Mouse (Mus musculus) cerebellum, adult 11-12 months (tissue): ENCODE measurements around the gene 4930522H14Rik.

ENCODE experiments used
- DNase-seq: peaks from one replicate; pipeline ENCODE4 v3.0.0; 2022

The 4930522H14Rik gene

DNA sequence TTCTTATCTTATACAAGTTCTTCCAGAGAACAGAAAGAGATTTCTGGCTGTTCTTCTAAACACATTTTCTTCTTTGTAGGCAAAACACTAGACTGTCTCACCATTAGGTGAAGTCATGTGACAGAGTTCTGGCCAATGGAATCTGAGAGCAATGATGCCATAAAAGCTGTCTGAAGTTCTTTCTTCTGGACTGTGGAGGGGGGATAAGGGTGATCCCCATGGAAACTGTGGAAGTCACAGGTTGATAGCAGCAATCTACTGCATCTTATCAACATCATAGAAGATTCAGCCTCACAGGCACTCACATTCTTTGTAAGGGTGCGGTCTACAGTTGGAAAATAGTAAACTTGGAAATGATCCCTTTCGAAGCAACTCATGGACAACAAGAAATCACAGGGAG, at the start of gene 4930522H14Rik:
4930522H14Rik (minus strand) TSS at position 187 of the 400 bp plus-strand sequence.
- DNase-seq: no peak

DNA sequence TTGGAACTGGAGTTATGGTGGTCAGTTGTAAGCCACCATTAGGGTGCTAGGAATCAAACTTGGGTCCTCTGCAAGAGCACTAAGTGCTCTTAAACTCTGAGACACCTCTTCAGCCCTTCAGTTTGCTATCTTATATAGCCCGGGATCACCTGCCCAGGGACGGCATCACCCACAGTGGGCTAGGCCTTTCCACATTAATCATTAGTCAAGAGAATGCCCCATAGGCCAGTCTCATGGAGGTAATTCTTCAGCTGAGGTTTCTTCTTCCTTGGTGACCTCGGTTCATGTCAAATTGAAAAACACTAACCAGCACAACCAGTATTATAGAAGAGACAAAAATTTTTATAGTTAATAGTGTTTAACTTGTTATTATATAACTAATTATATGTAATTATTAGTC, 47.3 kb upstream of the 4930522H14Rik start:
- DNase-seq: no peak

DNA sequence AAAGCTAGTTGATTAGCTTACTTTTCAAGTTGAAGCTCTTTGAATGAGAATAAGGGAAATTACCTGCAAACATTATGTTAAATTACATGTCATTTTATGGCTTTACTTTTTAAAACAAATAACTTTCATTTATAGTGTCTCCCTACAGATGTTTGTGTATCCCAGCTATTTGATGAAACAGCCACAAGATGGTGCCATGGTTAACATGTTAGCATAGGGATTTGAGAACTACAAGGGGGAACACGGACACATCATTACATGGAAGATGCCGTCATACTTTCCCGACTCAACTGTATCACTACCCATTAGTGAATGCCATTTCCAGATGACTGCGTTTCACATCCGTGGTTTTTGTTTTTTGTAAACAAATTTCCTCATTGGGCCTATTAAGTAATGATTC, 45.8 kb upstream of the 4930522H14Rik start:
- no peak for DNase-seq

DNA sequence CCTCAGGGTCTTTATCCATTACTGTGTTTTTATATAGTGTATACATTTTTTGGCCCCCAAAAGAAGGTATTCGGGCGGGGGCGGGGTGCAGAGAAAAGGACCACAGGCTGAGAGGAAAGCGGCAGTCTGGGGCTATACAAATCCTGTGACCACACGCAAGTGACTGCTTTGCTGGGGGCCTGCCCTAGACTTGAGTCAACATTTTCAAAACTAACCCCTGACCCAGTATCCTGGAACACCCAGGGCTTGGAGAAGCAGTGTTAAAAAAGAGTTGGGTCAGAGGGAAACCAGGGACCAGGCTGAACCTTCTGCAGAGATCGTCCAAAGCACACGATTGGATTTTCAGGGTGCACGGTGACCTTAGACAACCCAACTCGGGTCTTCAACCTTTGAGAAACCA, 43.7 kb upstream of the 4930522H14Rik start:
- DNase-seq: no peak

DNA sequence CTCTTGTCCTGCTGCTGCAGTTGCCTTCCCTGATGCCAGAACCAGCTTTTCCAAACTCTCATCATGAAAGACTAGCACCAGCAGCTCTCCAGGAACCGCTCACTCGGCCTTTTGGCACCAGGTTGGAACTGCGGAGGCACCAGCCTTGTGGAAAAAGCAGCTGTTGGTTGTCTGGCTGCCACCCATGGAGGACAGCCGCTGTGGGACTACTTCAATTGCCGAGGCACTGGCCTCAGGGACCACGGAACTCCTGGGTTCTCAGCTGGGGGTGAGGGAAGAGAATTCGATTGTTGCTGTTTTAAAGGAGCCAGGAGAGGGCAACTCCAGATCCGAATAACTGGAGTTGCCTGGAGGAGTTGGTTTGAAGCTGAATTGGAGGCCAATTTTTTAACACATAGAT, 43.2 kb upstream of the 4930522H14Rik start:
- no peak for DNase-seq

DNA sequence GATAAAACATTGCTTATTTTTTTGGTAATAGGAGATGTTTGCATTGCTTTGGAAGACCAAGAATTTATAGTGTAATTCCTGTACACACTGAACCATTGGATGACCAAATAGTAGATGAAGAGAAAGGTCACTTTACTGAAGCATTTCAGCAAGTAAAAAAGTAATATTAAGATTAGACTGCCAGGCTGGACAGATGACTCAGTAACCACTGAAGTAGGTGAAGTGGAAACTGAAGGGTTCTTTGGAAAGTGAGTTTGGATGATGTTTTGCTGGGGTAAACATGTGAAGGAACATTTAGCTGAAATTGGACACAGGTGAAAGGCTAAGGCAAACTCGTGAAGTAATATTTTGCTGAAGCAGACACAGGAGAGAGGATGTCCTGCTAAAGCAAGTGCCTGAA, 41.5 kb upstream of the 4930522H14Rik start:
- no peak for DNase-seq

DNA sequence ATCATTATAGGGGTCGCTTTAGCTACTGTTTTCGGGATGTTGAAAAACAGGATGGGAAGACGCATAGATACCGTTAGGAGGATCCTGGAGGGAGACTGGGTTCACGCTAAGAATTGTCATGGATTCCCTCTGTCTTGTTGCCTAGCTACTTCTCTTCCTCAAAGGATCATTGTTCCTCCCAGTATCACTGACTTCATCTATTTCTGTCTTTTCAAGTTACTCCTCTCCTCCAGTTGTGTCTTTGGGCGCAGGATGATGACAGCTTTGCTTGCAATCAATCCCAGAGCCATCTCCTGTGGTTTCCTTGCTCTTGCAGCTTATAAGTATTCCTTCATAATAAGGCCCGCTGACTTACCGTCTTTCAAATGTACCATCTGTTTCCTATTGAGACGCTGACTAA, 38.3 kb upstream of the 4930522H14Rik start:
- DNase-seq: no peak

DNA sequence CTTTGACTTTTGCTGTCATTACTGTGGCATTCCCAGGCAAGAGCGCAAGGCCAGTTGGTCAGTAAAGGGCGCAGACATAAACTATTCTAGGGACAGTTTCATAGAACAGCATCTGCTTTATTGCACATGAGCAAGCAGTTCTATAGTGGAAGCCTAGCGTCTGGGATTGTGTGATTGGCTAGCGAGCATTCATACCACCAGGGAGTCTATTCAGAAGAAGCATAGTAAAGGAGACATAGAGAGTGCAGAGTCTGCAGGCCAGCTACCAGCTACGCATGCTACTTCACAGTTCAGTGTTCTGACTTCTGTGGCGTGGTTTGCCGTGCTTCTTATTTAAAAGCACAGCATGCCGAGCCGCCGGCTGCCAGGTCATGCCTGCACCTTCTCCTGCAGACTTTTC, 37.9 kb upstream of the 4930522H14Rik start:
- no peak for DNase-seq

DNA sequence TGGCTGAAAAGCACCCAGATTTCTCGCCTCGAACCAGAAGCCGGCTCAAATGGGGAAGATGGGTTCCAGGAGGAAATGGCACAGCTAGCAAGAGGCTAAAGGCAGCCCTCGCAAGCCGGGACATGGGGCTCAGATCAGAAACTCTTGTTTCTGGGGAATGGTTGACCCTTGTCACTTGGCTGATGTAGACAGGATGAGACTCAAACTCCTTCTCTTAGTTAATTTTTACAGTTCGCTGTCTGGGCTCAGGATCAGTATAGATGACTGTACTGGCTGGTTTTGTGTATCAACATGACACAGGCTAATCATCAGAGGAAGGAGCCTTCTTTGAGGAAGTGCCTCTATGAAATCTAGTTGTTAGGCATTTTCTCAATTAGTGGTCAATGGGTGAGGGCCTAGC, 33.6 kb upstream of the 4930522H14Rik start:
- DNase-seq: no peak

DNA sequence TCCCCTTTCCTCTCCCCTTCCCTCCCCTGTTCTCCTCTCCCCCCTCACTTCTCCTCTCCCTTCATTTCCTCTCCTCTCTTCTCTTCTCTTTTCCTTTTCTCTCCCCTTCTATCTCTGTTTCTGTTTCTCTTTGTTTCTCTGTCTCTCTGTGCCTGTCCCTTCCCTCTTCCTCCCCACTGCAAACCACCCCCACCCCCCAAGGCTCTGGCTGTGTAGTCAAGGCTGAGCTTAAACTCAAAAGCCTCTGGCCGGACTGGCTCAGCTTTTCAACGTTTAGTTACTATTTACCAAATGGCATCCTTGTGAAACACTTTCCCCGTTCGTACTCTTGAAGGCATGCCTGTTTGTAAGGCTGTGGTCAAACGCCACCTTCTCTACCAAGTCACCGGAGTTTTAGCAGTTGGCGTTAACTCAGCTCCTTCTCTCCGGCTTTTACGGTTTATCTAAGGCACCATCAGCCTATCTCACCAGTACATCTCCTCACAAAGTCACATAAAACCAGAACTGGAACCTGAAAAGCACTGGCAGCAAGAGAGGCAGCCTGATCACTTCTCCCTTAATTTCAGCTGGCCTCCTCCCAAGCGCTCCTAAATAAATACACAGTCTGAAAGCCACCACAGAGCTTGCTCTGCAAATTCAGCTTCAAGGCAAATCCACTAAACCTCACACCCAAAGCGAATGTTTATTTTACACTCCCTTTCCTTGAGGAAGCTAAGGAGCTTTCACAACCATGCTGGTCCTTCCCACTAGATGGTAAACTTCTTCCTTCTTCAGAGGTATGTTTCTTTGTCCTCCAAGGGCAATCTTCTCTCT, 19.4 kb upstream of the 4930522H14Rik start:
- no peak for DNase-seq

DNA sequence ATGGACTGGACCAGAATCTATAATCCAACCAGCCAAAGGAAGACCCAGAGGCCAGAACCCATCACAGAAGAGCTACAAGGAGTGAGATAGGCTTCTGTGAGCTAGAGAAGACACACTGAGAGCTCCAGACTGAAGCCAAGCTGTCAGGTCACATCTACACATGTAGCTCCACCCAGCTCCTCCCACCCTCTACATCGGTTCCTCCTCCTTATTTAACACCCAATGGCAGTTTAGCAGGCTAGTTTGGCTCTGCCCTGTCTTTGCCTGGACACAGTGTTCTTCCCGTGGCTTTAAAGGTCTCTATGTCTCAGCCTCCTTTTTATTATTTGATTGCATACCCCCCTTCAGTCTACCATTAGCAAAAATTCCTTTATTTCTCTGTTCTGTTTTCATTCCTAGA, 16.2 kb upstream of the 4930522H14Rik start:
- no peak for DNase-seq

DNA sequence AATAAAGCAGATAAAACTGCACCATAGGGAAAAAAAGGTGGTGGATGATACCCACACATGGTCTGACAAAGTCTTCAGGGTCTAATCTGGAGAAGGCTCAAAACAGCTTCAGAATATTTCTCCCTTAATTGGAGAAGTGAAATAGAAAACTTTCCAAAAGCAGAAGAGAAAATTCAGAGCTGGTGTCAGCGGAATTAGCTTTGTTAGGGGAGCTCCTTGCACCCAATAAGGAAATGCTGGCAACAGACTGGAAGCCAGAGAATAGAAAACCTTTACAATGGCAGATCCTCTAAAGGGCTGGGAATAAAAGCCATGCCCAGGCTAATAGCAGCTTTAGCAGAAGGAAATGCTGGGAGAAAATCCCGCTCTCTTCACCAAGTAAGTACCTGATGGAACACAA, 15.4 kb upstream of the 4930522H14Rik start:
- no peak for DNase-seq

DNA sequence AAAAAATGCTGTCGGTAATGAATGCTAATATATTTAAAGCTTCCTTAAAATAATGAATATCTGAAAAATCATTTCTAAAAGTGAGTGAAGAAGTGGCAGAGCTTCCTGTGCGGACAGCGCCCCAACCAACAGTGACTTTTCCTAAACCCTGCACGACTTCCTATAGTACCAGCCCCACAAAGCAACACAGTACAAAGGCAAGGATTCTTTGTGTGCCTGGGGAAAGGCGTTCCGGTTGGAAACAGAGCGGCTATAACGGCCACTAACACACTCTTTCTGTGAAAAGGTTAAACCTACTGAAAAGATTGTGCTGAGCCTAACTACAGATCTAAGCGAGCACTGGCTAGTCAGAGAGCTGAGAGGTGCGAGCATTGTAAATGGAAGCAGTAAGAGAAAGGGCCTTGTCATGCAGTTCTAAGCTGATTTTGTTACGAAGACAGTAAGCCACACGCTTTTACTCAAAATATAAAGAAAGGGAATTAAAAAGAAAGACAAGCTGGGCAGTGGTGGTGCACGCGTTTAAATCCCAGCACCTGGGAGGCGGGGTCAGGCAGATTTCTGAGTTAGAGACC, 766 bp downstream of the 4930522H14Rik start:
- DNase-seq: no peak

DNA sequence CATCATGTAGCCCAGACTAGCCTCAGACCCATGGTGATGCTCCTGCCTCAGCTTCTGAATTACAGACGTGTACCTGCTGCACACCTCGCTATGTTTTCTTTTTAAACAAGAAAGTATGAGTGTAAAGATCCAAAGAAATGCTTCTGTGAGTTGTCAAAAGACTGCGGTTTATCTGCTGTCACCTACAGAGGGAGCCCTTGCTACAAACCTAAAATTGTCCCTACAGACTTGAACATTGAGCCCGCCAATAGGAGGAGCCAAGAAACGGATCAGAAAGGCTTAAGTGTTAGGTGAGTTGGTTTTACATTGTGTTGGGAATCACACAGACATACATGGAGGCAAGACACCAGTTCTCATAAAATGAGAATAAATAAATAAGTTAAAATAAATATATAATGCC, 26.2 kb downstream of the 4930522H14Rik start:
- DNase-seq: peak; percentile 27

DNA sequence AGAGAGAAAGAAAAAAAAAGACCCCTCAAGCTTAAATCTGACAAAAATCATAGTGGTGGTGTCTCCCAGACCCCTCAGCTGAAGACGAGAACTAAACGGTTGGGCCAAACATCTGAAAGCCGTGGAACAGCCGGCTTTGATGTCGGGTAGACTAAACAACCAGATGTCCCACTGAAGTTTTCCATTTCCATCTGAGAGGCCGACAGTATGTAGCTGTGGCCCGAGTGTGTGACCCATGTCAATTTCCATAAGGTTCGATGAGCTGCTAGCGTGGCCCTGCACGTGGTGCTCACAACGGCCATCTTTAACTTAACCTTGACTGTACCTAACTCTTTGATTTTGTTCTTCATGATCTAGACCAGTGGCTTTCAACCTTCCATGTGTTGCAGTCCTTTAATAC, 32.6 kb downstream of the 4930522H14Rik start:
- DNase-seq: no peak

DNA sequence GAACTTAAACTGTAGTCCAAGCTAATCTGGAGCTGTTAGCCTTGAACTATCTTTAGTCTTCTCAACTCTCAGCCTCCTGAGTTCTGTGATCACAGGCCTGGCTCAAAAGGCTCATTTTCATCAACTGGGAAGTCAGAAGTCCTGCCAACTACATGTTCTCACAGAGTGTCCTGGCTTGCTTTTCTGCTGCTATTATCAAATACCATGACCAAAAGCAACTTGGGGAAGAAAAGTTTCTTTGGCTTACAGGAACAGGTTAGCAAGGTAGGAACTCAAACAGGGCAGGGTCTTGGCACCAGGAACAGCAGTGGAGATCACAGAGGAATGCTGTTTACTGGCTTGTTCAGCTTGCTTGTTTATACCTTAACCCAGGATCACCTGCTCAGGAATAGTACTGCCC, 37.5 kb downstream of the 4930522H14Rik start:
- DNase-seq: no peak

DNA sequence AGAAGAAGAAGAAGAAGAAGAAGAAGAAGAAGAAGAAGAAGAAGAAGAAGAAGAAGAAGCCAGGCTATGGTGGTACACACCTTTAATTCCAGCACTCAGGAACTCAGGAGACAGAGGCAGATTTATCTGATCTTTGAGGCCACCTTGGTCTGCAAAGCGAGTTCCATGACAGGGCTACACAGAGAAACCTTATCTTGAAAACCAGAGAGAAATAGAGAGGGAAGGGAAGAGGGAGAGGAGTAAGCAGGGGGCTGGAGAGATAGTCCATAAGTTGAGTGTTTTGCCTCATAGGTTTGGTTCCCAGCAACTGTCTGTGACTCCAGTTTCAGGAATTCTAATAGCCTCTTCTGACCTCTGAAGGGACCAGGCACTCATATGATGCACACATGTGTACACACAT, 42.3 kb downstream of the 4930522H14Rik start:
- DNase-seq: no peak

DNA sequence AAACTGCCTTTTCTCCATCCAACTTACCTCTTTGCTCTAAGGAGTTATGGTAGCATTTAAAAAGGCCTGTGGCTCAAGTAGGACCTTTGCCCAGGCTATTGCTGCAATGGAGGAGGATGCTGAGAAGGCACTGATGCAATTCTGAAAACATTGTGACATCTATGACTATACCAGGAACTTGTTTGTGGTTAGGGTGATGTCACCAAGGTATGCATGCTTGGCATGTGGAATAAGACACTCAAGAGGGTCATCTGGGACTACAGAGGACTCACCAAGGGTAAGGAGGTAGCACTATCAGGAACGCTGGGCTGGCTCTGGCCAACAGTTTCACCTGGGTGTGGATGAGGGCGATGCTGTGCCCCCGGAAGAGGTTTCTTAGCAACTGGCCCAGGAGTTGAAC, 46.5 kb downstream of the 4930522H14Rik start, which contains the start of gene Rnf11:
Rnf11 (minus strand) TSS at position 108 of the 400 bp plus-strand sequence.
- DNase-seq: no peak

DNA sequence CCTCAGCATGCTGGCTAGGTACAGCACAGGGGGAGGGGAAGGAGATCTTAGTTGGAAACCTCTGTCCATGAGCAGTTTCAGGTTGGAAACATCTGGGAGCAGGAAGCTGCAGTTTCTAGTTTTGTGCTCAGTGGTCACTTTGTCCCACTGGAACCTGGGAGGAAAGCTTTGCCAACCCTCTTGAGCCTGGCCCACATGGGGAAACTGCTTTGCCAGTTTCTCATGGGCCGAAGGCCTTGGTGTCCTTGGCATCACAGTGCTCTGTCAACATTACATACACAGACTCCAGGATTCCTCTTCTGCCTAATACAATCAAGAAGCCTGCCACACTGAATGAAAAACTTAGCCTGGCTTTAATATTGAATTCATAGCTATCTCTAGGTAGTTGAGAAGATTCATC, 48.4 kb downstream of the 4930522H14Rik start:
- DNase-seq: no peak

DNA sequence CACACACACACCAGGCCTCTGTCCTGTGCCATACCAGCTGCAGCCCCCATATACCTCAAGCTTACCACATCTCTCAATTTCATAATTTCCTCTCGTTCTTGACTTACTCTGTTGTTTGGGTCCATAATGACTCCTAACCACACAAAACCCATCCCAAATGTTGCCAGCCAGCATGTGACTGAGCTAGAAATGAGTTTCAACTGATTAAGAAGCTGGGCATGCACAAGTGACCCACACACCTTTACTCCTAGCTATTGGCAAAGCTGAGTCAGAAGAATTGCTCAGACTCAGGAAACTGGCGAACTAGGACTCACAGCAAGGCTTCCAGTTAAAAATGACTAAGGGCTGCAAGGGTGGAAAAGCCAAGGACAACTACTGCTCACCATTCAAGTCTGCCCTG, 49.7 kb downstream of the 4930522H14Rik start:
- no peak for DNase-seq

DNA sequence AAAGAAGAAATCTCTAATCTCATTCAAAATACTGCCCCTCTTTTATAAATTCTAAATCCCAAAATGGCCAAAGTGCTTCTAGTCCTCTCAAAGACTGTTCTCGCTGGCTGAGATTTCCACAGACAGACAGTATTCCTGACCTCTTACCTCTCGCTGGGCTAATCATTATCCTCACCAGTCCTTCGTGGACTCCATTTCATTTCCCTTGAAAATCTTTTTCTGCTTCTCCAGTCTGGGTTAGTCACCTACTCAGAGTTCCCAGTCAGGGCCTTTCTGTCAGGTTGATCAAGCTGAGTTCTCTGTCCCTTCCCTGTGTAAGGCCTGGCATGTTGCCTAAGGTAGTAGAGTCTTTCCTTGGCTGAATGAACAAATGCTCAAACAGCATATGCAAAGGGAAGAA, 53.6 kb downstream of the 4930522H14Rik start:
- DNase-seq: peak; percentile 10

DNA sequence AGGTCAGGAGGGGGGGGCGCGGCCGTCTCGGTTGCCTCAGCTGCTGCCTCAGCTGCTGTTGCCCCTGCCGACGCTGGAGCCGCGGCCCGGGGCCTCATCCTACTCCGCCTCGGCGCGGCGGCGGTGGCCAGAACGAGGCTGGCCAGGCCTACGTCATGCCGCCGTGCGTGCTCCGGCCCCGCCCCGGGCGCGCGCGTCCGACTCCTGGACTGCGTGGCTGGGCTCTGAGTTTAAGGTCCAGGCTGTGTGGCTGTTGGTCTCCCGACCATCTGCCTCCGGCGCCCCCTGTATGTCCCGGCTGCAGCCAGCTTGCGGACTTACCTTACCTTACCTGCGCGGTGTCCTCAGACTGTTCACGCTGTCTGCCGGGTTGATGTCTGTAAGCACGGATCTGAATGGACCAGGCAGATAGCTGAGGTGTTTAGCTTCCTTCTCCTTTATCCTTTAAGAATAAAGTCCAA, 54.5 kb downstream of the 4930522H14Rik start:
- DNase-seq: peak; percentile 92

DNA sequence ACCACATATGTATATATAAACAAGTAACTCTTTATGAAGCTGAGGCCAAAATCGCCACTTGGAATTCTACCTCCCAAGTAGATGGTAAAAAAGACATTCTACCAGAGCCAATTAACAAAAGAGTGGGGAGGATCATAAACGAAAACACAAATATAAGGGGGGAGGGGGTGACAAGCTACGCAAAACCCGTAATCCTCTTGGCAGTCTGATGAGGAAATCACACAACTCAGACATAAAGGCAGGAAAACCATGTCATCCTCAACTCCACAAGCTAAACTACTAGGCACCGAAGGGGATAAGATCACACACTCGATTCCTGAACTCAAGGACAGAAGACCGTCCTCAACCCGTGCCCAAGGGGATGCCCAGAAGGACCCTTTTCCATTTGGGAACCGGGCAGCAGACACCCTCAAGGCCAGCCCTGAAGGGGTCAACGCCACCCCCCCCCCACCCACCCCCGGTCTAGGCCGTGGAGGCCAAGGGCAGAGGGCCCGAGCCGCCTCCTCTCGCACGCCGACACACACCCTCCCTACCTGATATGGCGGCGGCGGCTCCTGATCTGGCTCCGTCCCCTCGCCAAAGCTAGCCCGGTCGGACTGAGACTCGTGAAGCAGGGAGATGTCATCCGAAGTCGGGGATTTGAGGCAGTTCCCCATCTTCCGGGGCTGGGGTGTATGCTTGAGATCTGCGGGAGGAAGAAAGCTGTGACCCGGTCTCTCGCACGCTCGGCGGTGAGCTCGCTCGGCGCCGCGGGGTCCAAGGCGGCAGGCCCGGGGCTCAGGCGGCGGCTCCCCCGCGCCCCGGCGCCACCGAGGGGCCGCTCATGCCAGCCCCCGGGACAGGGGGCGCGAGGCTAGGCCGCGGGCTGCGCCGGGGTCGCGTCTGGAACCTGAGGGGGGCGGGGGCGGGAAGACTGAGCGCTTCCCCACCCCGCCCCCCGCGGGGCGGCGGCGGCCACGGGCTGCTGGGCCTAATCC, 55.2 kb downstream of the 4930522H14Rik start:
- peak; percentile 58 for DNase-seq
